Mouse (Mus musculus) liver, adult 2 months (tissue): ENCODE data around the gene Sh3bp4.

ENCODE experiments used
- CTCF ChIP-seq: fragments of 200-500 bp; IDR thresholded peaks from 2 replicates; pipeline ENCODE4 v1.5.1; 2011; ENCODE audit warnings: low read depth, low read length, control low read depth
- POLR2A ChIP-seq: fragments of 200-500 bp; IDR thresholded peaks from 2 replicates; pipeline ENCODE4 v1.6.1; 2011; ENCODE audit warnings: low read length, control low read depth; ENCODE audit not compliant: insufficient read depth; ENCODE audit errors: extremely low read depth

GRCm38 (mm10) chr1:89184111-89184785 is 114.0 kb downstream of the Sh3bp4 start:
- TF ChIP-seq CTCF = no peak
- TF ChIP-seq POLR2A = no peak
